Mouse (Mus musculus) Patski (cell line): ENCODE measurements at regions not wholly inside any gene's neighbourhood (a gene's known extent, or its start where the extent isn't known, plus 50 kb on each side); places are given as distances from the start of the nearest gene placed in this dataset.

Source experiments
- ATAC-seq: fragments of 100-300 bp; one replicate; pipeline ENCODE4 v1.8.0; 2021
- CTCF ChIA-PET: fragments of 350-600 bp; sonication (Branson Sonifier 250); formaldehyde crosslinking; loops from one replicate; lab custom pipeline; 2022; ENCODE audit warnings: inconsistent platforms; lab: Charles Lee
- POLR2A ChIA-PET: fragments of 350-600 bp; sonication (Branson Sonifier 250); formaldehyde crosslinking; loops from one replicate; lab custom pipeline; 2022; ENCODE audit warnings: antibody characterized with exemption, inconsistent platforms; lab: Charles Lee
- DNase-seq: peaks from one replicate; pipeline ENCODE4 v3.0.0-alpha.2; 2011; ENCODE audit warnings: low read depth, low spot score
- H3K27me3 ChIP-seq: fragments of 371-371 bp; one replicate; pipeline ENCODE4 v1.5.1; 2021
- CTCF ChIP-seq: fragments of 100-300 bp; IDR thresholded peaks from one replicate; pipeline ENCODE4 v1.5.1; 2021
- in situ Hi-C: fragments of 300-500 bp; cut with MboI; formaldehyde crosslinking; loops from 3 replicates; pipeline ENCODE4 v1.11.1; 2018; ENCODE audit warnings: low pct_unique_long_range_greater_than_20kb, mixed read lengths

- no peaks in the 10 kb centered on the region for H3K27me3 ChIP-seq
- ChIA-PET CTCF (interaction anchor here (1.1 to 1.4 kb wide), 2 partner anchors 11 to 15 kb away, joined by 3 to 4 read pairs; no protein-coding TSS in a partner anchor), POLR2A (interaction anchor here (0.7 kb wide), 1 partner anchor 29 kb away, joined by 4 read pairs; no protein-coding TSS in a partner anchor)
- ATAC-seq (no peak), DNase-seq (no peak)
- no peak for TF ChIP-seq CTCF
- in situ Hi-C loops = no loop called here
These were observed 103.9 kb downstream of the Hsd17b3 start for GRCm38 (mm10) chr13:63985086-63985485.

GRCm38 (mm10) chr13:63980012-63980691 is 108.9 kb downstream of the Hsd17b3 start:
- ChIA-PET CTCF (interaction anchor here (1.4 kb wide), 1 partner anchor 10 kb away, joined by 6 read pairs; no protein-coding TSS in a partner anchor), POLR2A (no interaction called here)
- ATAC-seq = no peak
- no peak for DNase-seq
- in situ Hi-C loops = no loop called here
- TF ChIP-seq CTCF = no peak
- H3K27me3 ChIP-seq = no peaks in the 10 kb centered on the region

GRCm38 (mm10) chr13:63979581-63979980 is 109.4 kb downstream of the Hsd17b3 start:
- no peak for DNase-seq
- no peak for ATAC-seq
- POLR2A ChIA-PET = no interaction called here
- CTCF ChIA-PET = interaction anchor here (1.4 kb wide), 1 partner anchor 10 kb away, joined by 6 read pairs; no protein-coding TSS in a partner anchor
- in situ Hi-C loops = no loop called here
- no peaks in the 10 kb centered on the region for H3K27me3 ChIP-seq
- TF ChIP-seq CTCF = no peak

- in situ Hi-C loops = no loop called here
- H3K27me3 ChIP-seq = no peaks in the 10 kb centered on the region
- CTCF ChIA-PET = interaction anchor here (1.1 kb wide), 1 partner anchor 10 kb away, joined by 6 read pairs; no protein-coding TSS in a partner anchor
- no peak for ATAC-seq
- no peak for DNase-seq
- POLR2A ChIA-PET = interaction anchor here (0.7 kb wide), 1 partner anchor 136 kb away, joined by 3 read pairs; no protein-coding TSS in a partner anchor
- no peak for TF ChIP-seq CTCF
These were observed 119.1 kb downstream of the Hsd17b3 start for GRCm38 (mm10) chr13:63969907-63970306.

GRCm38 (mm10) chr13:63968623-63969022 is 120.4 kb downstream of the Hsd17b3 start:
- ATAC-seq (no peak), DNase-seq (no peak)
- no peaks in the 10 kb centered on the region for H3K27me3 ChIP-seq
- no peak for TF ChIP-seq CTCF
- POLR2A ChIA-PET = interaction anchor here (0.6 kb wide), 1 partner anchor 76 kb away, joined by 4 read pairs; no protein-coding TSS in a partner anchor
- in situ Hi-C loops = no loop called here
- CTCF ChIA-PET = interaction anchor here (1.3 kb wide), 1 partner anchor 10 kb away, joined by 3 read pairs; no protein-coding TSS in a partner anchor

GRCm38 (mm10) chr13:63957098-63957497 is 131.9 kb downstream of the Hsd17b3 start:
- ATAC-seq = peak; percentile 39
- peak; percentile 67 for DNase-seq
- TF ChIP-seq CTCF = no peak
- in situ Hi-C loops = no loop called here
- CTCF ChIA-PET = no interaction called here
- POLR2A ChIA-PET = interaction anchor here (0.6 to 0.9 kb wide), 2 partner anchors 28 to 42 kb away, joined by 3 to 4 read pairs; no protein-coding TSS in a partner anchor
- no peaks in the 10 kb centered on the region for H3K27me3 ChIP-seq

GRCm38 (mm10) chr13:63954305-63954704 is 134.7 kb downstream of the Hsd17b3 start:
- ChIA-PET CTCF (no interaction called here), POLR2A (no interaction called here)
- DNase-seq = no peak
- no peak for TF ChIP-seq CTCF
- H3K27me3 ChIP-seq = no peaks in the 10 kb centered on the region
- in situ Hi-C loops = no loop called here
- ATAC-seq = no peak

- POLR2A ChIA-PET = no interaction called here
- no peak for DNase-seq
- no peak for TF ChIP-seq CTCF
- CTCF ChIA-PET = no interaction called here
- H3K27me3 ChIP-seq = no peaks in the 10 kb centered on the region
- in situ Hi-C loops = no loop called here
- no peak for ATAC-seq
These were observed 136.9 kb downstream of the Hsd17b3 start for GRCm38 (mm10) chr13:63951922-63952734.

- H3K27me3 ChIP-seq = no peaks in the 10 kb centered on the region
- POLR2A ChIA-PET = interaction anchor here (0.5 kb wide), 1 partner anchor 71 kb away, joined by 3 read pairs; no protein-coding TSS in a partner anchor
- TF ChIP-seq CTCF = no peak
- in situ Hi-C loops = no loop called here
- CTCF ChIA-PET = no interaction called here
- ATAC-seq (no peak), DNase-seq (no peak)
These were observed 136.1 kb downstream of the Ercc6l2 start for GRCm38 (mm10) chr13:63951136-63951535.
